Mouse (Mus musculus) forelimb bud, embryonic 11.5 days (tissue): ENCODE results near the gene Ltc4s.
A peak's percentile ranks its signal among the peaks of the same experiment; 100 is the strongest.

Source experiments
- DNase-seq: peaks from one replicate; pipeline ENCODE4 v3.0.0-alpha.2; 2012; ENCODE audit warnings: low read depth, low spot score

Ltc4s gene

DNA sequence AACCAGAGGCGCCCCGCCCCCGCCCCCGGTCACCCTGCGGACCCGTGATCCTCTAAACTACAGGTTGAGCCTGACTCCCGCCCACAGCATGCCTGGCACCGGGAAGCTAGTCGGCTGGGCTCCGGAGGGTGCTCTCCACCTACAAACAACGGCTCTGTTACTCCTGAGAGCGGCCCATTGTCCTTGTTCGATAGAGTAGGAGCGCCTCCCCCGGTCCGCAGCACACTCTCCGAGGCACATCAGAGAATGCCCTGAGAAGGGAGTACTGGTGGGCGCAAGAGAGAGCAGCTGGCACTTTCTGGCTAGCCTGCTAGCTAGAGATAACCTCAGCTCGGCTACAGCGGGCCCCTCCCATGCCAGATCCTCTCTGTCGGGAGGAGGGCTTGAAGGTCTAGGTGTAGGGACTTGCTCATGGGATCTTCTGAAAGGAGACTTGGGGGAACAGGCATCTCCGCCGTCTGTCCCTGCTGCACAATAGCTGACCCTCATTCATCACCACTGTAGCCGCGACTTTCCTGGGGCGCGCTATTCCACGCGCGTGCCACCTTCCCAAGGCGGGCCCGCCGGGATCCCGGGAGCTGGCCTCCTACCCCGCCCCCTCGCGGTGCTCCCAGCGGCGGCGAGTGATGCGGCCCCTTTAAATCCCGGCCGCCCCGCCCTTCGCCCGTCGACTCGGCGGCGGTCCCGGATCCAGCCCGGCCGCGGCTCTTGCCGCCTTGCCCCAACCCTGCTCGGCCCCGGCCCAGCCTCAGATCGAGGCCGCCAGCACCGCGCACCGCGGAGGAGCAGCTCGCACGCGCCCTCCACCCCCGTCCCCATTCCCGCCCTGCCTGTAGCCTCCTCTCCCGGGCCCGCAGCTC lies 13.5 kb downstream of the Ltc4s start:
- DNase-seq = peak; percentile 56

DNA sequence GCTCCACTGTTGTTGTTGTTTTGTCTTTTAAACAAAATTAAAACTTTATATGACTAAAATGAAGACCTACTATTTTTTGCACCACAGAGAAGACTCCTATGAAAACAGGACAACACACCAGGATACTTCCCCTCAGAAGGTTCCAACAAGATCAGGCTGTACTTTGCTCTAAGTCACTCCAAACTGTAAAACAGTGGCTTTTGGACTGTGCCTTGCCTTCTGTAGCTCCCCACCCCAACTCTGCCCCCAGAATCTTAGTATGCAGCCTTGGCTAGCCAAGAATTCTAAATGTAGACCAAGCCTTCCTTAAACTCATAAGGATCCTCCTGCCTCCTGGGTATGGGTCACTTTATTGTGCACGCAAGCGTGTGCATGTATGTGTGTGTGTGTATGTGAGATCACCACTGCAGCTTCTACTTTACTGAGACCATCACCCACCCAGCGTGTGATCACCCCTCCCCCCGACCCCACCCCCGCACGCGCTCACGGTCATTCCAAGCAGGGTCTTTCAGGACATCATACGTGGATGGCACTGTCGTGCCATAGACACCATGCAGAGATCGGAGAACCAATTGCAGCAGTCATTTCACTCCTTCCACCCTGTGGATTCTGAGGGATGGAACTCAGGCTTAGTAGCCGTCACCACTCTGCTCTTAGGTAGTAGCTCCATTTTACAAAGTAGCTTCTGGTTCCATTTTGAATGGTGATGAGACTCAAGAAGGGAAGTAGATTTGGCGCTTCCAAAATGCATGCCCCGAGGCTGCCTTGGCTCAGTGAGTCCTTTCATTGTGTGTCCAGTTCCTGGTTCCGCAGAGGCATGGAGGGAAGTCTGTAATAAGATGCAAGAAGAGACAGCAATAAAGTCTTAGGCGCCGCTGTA lies 14.4 kb downstream of the Ltc4s start:
- DNase-seq = no peak

DNA sequence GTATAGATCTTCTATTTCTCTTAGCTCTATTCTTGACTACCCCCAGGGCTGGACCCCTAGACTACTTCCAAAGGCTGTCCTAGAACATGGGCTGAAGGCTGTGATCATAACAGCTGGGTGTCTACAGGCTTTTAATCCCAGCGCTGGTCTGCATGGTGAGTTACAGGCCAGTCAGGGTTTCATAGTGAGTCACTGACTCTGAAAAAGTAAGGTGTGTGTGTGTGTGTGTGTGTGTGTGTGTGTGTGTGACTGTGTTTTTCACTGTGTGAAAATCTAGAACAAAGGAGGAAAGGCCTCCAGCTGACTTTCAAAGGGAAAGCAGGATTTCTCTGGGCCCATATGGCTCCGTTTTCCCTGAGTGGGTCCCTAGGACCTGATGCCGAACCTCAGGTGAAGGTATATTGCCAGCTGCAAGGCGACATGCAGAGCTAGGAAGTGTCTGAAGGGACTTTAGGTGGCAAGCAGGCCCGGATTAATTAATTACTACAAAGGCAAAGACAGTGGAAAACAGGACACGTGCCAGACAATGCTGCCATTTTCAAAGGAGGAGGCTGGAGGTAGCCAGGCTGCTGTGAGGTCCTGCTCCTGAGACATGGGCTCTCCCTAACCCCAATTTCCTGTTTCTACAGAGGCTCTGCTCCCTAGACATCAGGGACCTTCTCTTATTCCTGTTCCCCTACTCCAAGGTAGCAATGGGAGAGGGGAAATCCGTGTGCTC lies 15.7 kb downstream of the Ltc4s start:
- DNase-seq = no peak

DNA sequence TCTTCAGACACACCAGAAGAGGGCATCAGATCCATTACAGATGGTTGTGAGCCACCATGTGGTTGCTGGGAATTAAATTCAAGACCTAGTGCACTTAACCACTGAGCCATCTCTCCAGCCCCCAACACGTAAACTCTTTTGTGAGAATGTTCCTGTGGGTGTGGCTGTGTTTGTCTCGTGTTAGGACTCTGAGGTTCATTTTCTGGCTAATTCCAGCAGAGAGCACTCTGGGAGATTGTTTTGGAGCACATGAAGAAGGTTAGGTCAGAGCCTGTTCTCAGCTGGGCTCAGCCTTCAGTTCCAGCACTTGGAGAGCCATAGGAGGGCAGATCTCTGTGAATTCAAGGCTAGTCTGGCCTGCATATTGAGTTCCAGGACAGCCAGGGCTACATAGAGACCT lies 18.6 kb downstream of the Ltc4s start:
- DNase-seq = no peak

DNA sequence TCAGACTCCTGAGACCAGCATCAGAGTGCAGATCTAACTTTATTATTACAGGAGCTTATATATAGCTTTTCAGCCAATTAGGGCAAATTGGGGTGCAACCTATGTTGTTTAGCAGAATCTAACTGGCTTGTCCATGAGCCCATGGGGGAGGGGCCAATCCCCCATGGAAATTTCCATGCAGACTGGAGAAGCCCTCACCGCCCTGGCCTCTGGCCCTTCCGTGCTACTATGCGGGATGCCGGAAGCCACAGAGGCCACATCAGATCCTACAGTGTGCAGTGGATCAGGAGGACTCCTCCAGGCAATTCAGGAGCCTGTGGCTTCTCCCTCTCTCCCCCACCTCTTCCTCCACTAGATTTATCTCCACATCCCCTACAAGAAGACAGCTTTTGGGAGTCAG lies 20.6 kb downstream of the Ltc4s start:
- no peak for DNase-seq

DNA sequence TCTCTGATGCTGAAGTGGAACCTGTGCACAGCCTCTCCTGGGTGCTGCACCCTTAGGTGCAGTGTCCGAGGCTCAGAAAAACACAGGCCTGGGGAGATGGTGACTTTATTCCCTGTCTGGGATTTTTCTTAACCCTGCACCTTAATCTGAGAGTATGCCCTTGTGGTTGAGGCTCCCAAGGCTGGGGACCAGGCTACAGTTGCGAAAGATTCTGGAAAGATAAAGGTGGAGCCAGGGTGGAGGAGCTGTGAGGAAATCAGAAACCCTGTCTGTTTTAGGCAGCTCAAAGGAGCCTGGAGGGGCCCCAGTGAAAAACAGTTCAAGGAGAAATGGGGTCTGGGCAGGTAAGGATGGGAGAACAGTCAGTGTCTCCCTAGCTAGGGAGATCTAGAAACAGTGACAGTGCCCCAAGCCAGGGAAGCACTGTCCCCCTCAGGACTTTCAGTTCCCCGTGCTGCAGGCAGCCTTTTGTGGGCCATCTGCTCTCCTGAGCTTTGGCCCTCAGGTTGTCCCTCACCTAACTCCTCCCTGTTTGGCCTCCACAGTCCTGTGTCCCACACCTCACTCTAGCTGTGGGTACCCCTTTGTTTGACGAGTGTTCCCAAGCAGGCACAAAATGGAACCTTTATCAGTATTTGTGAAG lies 21.6 kb downstream of the Ltc4s start:
- no peak for DNase-seq

DNA sequence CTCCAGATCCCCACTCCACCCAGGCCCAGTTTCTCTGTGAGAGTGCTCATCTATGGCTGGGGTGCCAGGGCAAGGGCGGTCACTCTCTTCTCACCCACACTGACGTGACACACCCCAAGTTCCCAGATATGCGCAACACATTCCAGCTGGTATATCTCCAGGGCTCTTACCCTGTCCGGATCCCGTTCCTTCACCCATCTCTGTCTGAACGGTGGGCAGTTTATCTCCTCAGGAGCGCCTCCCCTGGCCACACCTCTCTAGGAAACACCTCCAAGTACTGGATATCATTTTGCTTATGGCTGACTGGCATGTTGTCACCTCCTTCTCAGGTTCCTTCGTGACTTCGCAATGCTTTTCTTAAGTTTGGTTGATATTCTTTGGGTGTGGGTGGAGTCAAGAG lies 22.8 kb downstream of the Ltc4s start:
- DNase-seq = no peak

DNA sequence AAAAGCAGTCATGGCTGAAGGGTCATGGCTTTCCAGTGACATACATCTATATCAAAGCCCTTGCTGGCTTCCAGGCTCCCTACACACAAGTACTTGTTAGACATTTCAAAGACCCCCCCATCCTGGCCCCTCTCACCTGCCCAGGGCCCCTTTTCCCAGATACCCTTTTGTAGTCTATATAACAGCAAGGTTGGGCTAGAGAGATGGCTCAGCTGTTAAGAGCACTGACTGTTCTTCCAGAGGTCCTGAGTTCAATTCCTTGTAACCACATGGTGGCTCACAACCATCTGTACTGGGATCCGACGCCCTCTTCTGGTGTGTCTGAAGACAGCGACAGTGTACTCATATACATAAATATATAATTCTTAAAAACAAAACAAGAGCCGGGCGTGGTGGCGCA lies 23.8 kb downstream of the Ltc4s start:
- no peak for DNase-seq

DNA sequence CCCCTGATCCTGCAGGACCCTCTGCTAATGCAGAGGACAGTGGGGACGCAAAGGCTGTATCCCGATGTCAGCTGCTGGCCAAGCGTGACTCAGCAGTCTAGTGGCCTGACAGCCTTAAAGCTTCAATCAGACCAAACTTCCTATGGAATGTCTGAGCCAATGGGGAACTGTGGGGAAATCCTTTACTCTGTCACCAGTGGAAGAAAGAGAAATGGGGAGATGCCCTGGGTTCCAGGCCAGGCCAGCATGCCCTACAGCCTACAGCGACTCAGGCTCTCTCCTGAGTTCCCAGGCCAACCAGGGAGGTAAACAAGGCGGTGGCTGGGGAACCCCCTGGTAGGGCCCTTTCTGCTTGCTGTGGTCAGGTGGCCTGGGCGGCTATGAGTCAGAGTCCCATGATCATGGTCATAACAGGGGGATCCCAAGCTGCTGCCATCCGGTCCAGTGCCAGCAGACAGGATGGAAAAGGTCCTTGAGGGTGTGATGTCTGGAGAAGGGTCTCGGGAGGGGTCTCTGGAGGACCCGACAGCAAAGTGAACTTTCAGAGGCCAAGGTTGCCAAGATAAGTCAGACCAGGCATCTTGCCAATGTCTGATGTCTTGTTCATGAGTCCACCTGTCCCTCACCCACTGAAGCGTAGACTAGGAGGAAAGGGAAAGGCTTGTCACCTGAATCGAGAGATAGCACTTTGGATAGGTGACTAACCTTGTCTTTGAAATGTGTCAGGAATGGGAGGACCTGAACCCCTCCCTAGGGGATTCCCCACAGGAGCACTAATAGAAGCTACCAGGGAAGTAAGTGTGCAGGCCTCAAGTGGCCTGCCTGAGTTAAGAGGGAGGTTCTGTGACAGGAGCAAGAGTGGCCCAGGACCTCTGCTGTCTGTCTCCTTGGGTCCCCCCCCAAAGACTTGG lies 25.3 kb downstream of the Ltc4s start:
- no peak for DNase-seq

DNA sequence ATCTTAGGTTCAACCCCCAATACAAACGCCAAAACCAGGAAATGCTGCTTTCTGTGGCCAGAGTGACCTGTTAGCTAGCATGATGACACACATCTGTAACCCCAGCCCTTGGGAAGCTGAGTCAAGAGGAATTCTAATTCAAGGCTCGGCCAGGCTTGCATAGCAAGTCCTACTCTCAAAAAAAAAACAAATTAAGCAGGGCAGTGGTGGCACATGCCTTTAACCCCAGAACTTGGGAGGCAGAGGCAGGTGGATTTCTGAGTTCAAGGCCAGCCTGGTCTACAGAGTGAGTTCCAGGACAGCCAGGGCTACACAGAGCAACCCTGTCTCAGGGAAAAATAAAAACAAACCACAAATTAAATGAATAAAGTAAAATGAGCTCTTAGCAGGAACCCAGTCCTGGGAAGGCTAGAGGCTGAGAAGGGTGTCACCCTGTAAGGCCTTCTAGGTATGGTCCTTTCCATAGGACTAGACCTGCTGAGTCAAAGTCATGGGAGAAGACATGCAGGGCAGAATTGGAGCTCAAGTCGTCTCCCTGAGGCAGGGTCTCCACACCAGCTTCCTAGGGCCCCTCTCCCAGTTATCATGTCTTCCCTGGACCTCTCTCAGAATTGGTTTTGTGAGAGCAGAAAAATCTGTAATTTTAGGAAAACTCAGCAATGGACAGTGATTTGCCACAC lies 26.2 kb downstream of the Ltc4s start:
- no peak for DNase-seq

DNA sequence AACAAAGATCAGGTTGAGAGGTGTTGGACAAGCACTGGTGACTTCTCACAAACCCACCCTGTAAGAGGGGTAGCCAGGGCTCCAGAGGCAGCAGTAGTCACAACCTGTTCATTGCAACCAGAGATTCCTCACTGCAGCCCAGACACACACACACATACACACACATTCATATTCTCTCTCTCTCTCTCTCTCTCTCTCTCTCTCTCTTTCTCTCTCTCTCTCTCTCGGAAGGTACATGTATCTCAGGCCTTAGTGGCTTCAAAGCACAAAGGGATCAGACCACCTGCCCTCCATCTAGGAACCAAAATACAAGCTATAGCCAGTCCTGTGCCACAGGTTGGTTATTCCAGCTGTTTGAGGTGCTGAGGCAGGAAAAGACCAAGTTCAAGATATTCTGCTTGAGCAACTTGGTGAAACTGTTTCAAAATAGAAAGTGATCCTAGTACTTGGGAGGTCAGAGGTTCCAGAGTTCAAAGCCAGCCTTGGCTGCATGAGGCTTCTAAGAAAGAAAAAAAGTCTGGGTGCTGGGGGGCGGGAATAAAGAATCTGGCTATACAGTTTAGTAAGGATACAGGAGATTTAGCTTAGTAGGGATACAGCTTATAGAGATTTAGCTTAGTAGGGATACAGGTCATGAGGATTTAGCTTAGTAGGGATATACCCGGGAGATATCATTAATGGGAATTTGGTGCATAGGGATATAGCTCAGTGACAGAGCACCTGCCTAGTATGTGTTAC lies 26.9 kb downstream of the Ltc4s start:
- no peak for DNase-seq

DNA sequence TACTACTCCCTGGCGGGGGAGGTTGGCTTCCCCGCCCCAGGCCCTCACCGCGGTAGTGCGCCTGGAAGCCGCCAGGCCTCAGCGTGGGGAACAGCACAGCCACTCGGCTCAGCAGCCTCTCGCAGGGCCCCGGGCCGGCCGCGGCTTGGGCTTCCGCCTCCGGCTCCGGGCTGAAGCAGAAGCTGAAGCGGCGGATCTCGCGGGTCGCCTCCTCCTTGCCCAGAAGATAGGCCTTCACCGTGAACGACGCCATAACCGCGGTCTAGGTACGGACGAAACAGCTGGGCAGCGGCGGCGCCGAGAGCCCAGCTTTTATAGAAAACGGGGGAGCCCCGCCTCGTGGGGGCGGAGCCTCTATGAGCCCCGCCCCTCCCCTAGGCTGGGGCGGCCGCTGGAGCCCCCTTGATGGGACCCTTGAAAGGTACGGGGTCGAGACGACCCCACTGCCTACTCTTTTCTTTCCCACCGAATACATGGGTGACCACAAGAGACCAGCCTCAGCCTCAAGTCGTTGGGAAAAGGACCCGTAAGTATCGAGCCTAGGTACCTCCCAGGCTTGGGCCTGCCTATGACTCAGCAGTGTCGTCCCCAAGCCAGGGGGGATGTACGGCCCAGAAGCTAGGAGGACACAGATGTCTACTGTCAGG lies 27.8 kb downstream of the Ltc4s start, which contains the start of the genes Sqstm1 and Mgat4b:
Sqstm1 (minus strand) TSS at position 323 of the 647 bp plus-strand sequence.
Mgat4b (plus strand) TSS at position 386 of the 647 bp plus-strand sequence.
- peak; percentile 77 for DNase-seq

DNA sequence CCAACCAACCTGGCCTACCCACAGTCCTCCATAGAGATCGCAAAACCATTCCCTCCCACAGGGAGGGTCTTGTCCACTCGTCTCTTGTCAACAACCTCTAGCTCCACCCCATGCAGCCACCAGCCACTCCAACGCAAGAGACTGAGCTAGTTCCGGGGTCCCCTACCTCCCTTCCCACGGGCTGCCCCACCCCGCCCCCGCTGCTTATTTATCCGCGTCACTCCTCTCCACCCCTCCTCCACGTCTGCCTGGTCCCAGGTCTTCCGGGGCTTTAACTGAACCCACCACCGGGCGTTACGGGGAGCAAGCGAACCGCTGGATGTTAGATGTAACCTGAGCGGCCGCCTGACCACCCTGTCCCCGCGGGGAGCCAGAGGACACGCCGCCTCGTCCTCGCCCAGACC lies 28.3 kb downstream of the Ltc4s start:
- peak; percentile 91 for DNase-seq

DNA sequence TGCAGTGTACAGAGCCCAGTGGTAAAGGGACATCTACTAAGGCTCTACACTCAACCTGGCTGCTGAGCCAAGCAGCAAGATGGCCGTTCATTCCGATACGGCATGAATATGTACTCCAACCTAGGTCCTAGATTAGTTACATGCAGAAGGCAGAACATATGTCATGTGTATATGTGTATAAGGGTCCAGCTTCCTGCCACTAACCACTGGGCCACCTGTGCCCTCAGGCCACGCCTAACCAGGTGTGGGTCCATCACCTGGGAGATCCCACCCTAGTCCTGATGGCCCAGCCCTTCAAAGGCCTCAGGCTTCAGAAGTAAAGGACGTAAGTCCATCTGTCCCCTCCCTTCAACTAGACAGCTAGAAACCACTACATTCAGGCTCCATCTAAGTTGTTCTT lies 30.4 kb downstream of the Ltc4s start:
- no peak for DNase-seq

DNA sequence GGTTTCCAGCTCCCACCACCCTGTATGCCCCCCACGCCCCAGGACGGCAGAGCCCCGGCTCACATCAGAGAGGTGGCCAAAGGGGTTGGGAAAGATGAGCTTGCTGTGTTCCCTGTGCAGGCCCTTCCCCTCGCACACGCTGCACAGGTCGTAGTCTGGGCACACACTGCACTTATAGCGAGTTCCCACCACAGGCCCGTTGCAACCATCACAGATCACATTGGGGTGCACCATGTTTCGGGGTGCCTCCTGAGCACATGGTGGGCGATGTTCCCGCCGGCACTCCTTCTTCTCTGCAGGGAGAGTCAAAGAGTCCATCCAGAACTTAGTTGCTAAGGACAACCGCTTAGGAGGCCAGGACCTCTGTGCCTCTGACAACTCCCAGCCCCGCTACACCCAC lies 31.1 kb downstream of the Ltc4s start:
- no peak for DNase-seq

DNA sequence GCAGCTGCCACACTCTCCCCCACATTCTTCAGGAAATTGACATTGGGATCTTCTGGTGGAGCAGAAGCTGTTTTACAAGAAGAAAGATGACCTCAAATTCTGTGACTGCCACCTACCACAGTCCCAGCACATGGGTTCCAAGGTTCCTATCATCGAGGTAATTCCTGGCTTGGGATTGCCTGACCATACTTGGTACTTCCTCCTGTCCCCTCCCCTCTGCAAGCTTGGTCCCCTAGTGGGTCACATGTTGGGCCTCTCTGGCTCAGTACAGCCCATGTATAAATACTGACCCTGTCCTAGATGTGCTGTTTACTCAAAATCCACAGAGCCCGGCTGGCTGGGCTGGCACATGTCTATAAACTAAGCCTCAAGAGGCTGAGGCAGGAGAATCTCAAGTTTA lies 32.4 kb downstream of the Ltc4s start:
- DNase-seq = no peak

DNA sequence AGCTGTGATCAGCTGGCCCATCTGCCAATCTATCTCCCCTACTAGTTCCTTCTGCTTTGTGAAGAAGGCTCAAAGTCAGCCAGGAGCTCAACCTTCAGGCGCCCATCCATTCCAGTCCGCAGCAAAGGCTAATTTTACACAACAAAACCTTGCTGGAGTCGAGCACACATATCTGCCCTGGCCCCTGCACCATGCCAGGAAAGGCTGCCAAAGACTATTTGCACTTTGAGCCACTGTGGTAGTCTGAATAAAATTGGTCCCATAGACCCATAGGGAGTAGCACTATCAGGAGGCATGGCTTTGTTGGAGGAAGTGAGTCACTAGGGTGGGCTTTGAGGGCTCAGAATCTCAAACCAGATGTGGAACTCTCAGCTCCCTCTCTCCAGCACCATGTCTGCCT lies 33.0 kb downstream of the Ltc4s start:
- no peak for DNase-seq

DNA sequence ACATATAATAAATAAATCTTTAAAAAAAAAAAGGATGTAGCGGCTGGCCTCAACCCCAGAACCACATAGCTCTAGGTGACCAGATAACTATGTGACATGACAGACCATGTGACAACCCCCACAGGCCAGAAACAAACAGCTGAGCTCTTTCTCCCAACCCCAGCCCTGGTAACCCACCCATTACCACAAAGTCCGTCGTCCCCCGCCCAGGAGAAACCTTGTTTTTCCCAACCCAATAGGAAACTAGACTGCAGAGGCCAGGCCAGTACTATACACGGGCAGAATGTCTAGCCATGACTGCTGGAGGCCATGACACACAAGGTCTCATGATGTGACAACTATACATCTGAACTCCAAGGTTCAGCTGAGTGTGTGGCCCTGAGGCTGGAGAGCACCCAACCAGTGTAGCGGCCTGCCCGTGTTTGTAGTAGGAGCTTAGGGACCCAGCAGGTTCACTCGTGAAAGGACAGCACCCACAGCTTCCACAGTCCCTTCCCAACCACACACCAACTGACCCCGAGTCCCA lies 35.1 kb downstream of the Ltc4s start:
- DNase-seq = no peak
